In the genomic region with DNA sequence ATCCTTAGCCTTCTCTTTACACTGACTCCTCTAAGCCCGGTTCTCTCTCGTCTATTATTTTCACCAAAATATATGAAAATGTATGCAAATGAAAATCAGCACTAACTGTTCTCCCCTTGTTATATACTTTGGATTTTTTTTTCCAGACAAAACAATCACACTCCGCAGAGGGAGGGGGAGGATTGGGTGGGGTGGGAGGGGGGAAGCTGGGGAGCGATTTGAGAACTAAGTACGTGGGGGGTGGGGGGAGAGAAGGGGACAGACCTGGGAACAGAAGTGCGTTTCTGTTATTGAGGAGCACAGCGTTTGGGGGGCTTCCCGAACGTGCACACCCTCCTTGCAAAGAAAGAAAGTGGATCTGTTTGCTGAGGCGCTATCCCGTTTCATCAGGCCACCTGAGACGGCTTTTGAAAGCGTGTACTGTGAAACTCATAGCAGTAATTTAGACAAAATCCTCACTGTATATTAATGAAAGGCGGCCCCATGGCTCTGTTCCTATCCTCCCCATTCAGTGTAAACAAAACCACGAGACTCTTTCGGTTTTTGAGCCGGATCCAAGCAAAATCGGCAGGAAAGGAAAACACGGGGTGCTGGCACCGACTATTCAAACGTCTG, we compare ENCODE assay signal across 8 mouse cellular contexts. TPM values are rescaled to one million over a fixed set of nuclear protein-coding genes. Genes with fewer than 3 reads are reported as not detected.
DNase-seq lines count a peak whose midpoint lies in the region; ATAC-seq lines count a peak whose summit lies in the region.

No protein-coding gene starts in this region.

- peaks cover 29% of the 10 kb centered on the region for H3K4me1 ChIP-seq in heart, embryonic 16.5 days (ENCODE audit: control insufficient read depth, insufficient read depth, low read length)
- peaks cover 22% of the 10 kb centered on the region for H3K4me1 ChIP-seq in forebrain, embryonic 13.5 days
- peaks cover 45% of the 10 kb centered on the region for H3K4me1 ChIP-seq in limb, embryonic 15.5 days

- H3K9ac ChIP-seq in heart, embryonic 16.5 days (ENCODE audit: low read length): no peak overlapping the region
- H3K9ac ChIP-seq in forebrain, embryonic 13.5 days: peak overlapping the region; percentile 96
- H3K9ac ChIP-seq in limb, embryonic 15.5 days: no peak overlapping the region

- H3K36me3 ChIP-seq in heart, embryonic 16.5 days (ENCODE audit: control insufficient read depth, insufficient read depth): no peaks in the 10 kb centered on the region
- peaks cover 10% of the 10 kb centered on the region for H3K36me3 ChIP-seq in forebrain, embryonic 13.5 days (ENCODE audit: poor library complexity, severe bottlenecking)
- no peaks in the 10 kb centered on the region for H3K36me3 ChIP-seq in limb, embryonic 15.5 days

- no peak for ATAC-seq in heart, embryonic 16.5 days (replicated peaks; ENCODE audit: extremely low read depth, insufficient read depth, low FRiP score)
- peak; percentile 25 for ATAC-seq in forebrain, embryonic 13.5 days
- ATAC-seq in limb, embryonic 15.5 days (ENCODE audit: insufficient number of reproducible peaks, low FRiP score, low TSS enrichment, low read depth): no peak

- no peak overlapping the region for H3K27ac ChIP-seq in heart, embryonic 16.5 days (ENCODE audit: low read length)
- peak overlapping the region; percentile 100 for H3K27ac ChIP-seq in forebrain, embryonic 13.5 days
- no peak overlapping the region for H3K27ac ChIP-seq in limb, embryonic 15.5 days

- no peak for DNase-seq in heart, adult 9 months (ENCODE audit: low spot score in 2 of 2)
- DNase-seq in ZHBTc4 (ENCODE audit: low read depth, low spot score): peak; percentile 12
- no peak for DNase-seq in frontal cortex, adult 2 months (ENCODE audit: extremely low spot score in 1 of 2, low spot score in 1 of 2)
- DNase-seq in urinary bladder, postnatal 25 days (ENCODE audit: low spot score): no peak
- DNase-seq in cerebellum, postnatal 4 days (ENCODE audit: low spot score in 2 of 2): no peak

- H3K4me2 ChIP-seq in heart, embryonic 16.5 days (ENCODE audit: low read depth, low read length): peak overlapping the region; percentile 89
- H3K4me2 ChIP-seq in forebrain, embryonic 13.5 days: peak overlapping the region; percentile 98
- peak overlapping the region; percentile 64 for H3K4me2 ChIP-seq in limb, embryonic 15.5 days

- H3K4me3 ChIP-seq in heart, embryonic 16.5 days (ENCODE audit: low read length): peak overlapping the region; percentile 57
- H3K4me3 ChIP-seq in forebrain, embryonic 13.5 days: peak overlapping the region; percentile 99
- peak overlapping the region; percentile 42 for H3K4me3 ChIP-seq in limb, embryonic 15.5 days

- H3K9me3 ChIP-seq in heart, embryonic 16.5 days (replicated peaks; ENCODE audit: control insufficient read depth, low read length): no peaks in the 10 kb centered on the region
- H3K9me3 ChIP-seq in forebrain, embryonic 13.5 days (replicated peaks): no peaks in the 10 kb centered on the region
- H3K9me3 ChIP-seq in limb, embryonic 15.5 days: no peaks in the 10 kb centered on the region

- peaks cover 82% of the 10 kb centered on the region for H3K27me3 ChIP-seq in heart, embryonic 16.5 days (ENCODE audit: control insufficient read depth, insufficient read depth, low read length)
- no peaks in the 10 kb centered on the region for H3K27me3 ChIP-seq in forebrain, embryonic 13.5 days
- H3K27me3 ChIP-seq in limb, embryonic 15.5 days: peaks cover 92% of the 10 kb centered on the region

- WGBS in heart, embryonic 16.5 days: under 1% methylated on average over 21 of the region's 21 CpGs
- under 1% methylated on average over 21 of the region's 21 CpGs for WGBS in forebrain, embryonic 13.5 days
- WGBS in limb, embryonic 15.5 days: 1% methylated on average over 21 of the region's 21 CpGs

RNA-seq across cellular contexts. Expression of a gene that starts 2.4 kb away (rescaled TPM):
- 0.02 TPM in 1 of 2 replicates, not detected in the other for polyA plus RNA-seq in heart, embryonic 16.5 days (2015; fragmentation: Nextera tagmentation; extraction: Ambion mirVana)
- 37.1 and 44.2 TPM in 2 replicates for polyA plus RNA-seq in forebrain, embryonic 13.5 days (2015; fragmentation: Nextera tagmentation; extraction: Ambion mirVana)
- polyA plus RNA-seq in limb, embryonic 15.5 days (2015; fragmentation: Nextera tagmentation; extraction: Ambion mirVana): 0.47 and 0.86 TPM in 2 replicates
- polyA plus RNA-seq in frontal cortex, adult 2 months (2012; rRNA removed): 29.7 and 31.7 TPM in 2 replicates

Comparison
In these comparisons a context has a peak if more than half of its experiments do, and no peak if none do; other contexts are left out.
1. H3K4me3 ChIP-seq: peak in every context shown above with its lines; median percentile 99 in forebrain, embryonic 13.5 days; 57 in heart, embryonic 16.5 days; 42 in limb, embryonic 15.5 days.
2. RNA of a gene that starts 2.4 kb away (polyA plus RNA-seq): 37.1 to 44.2 TPM in forebrain, embryonic 13.5 days and 29.7 to 31.7 TPM in frontal cortex, adult 2 months; 0.47 to 0.86 TPM in limb, embryonic 15.5 days and 0.02 TPM in heart, embryonic 16.5 days; every median in the first group is over 10 times any median in the second.
3. Peak in every context shown above with its lines, with median percentiles within 50 percentile points of each other: H3K4me2 ChIP-seq.